Mouse (Mus musculus): ENCODE results near the gene Dnaja1. TPM values are rescaled to one million over a fixed set of nuclear protein-coding genes. Genes with fewer than 3 reads are reported as not detected.
A peak's percentile ranks its signal among the peaks of the same experiment; 100 is the strongest.

The Dnaja1 gene
- polyA plus RNA-seq, 1 experiment from 2014 or later: 365 TPM

DNA sequence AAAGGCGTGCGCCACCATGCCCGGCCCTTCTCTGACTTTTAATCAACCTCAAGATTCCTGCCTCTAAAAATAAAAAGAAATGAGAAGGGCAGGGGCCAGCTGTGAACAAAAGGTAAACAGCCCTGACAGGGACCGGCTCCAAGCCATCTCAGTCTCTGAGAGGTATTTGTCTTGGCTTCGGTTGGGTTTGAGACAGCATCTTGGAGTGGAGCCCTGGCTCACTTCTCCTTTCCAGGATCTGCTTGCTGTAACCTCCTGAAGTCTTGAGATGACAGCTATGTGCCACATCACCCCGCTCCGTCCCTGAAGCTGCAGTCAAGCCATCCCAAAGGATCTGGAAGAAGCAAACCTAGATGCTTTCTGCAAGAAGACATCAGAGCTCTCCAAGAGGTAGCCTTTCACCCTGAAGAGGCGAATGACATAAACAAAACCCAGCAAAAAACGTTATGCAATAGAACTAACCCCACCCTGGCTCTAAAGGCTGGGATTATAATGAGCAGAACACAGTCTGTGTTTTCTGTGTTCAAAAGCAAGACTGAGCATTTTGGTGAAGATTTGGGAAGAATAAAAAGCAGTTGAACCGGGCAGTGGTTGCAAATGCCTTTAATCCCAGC, 62.7 kb downstream of the Dnaja1 start:
- no peak overlapping the region for H3K27ac ChIP-seq (replicated peaks)

DNA sequence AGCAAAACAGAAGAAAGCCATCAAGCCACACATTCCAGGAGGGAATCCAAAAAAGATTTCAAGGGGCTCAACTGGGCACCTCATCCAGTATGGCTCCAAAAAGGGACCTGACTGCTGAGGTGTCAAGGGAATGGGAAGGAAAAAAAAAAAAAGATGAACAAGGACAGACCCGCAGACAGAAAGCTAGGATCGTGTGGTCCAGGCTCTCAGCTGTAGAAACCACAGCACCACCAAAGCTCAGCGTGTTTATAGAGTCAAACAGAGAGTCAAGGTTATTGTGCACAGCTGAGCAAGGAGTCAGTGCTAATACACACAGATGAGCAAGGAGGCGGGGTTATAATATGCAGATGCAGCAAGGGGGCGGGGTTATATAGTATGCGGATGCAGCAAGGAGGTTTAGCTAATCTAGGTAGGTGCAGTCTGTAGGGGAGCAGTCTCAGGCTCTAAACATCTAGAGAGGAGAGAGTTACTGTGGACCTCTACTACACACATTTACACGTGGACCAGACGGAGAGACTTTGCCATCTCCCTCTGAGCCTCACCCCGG, 63.7 kb downstream of the Dnaja1 start:
- ATAC-seq (ENCODE audit: insufficient number of reproducible peaks, low FRiP score, low TSS enrichment, low read depth): no peak
- Histone ChIP-seq H3K4me3 (replicated peaks) (no peak overlapping the region), H3K4me2 (replicated peaks) (no peak overlapping the region), H3K27me3 (no peaks in the 10 kb centered on the region), H3K36me3 (no peaks in the 10 kb centered on the region), H3K9ac (no peak overlapping the region), H3K9me3 (replicated peaks) (no peaks in the 10 kb centered on the region), H3K4me1 (peaks cover 14% of the 10 kb centered on the region), H3K27ac (replicated peaks) (no peak overlapping the region)
- 71% methylated on average over 9 of the region's 9 CpGs for WGBS

More for the DNA sequence above, 62.7 kb downstream of the Dnaja1 start:
- no peak overlapping the region for H3K9ac ChIP-seq
- no peaks in the 10 kb centered on the region for H3K36me3 ChIP-seq
- H3K9me3 ChIP-seq (replicated peaks): no peaks in the 10 kb centered on the region
- peaks cover 14% of the 10 kb centered on the region for H3K4me1 ChIP-seq
- ATAC-seq (ENCODE audit: insufficient number of reproducible peaks, low FRiP score, low TSS enrichment, low read depth): no peak
- no peak overlapping the region for H3K4me3 ChIP-seq (replicated peaks)
- no peak overlapping the region for H3K4me2 ChIP-seq (replicated peaks)
- 69% methylated on average over 10 of the region's 10 CpGs for WGBS
- H3K27me3 ChIP-seq: no peaks in the 10 kb centered on the region

DNA sequence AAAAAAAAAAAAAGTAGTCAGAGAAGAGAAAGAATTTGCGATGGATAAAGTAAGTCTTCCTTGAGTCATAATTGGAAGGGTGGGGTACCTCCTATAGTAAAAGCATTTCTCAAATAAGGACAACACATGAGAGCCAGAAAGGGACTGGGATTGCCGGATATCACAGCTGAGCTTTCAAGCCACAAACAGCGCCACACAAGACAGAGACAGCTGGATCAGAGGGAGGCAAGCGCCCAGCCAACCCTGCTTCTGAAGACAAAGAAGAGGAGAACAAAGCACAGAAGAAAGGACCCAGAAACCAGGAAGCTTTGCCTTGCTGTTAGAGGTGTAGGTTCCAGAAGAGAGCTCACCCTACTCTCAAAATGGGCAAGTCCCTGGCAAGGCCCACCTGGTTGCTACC, 64.6 kb downstream of the Dnaja1 start:
- no peak for ATAC-seq (ENCODE audit: insufficient number of reproducible peaks, low FRiP score, low TSS enrichment, low read depth)
- Histone ChIP-seq H3K9me3 (replicated peaks) (no peaks in the 10 kb centered on the region), H3K4me3 (replicated peaks) (no peak overlapping the region), H3K4me2 (replicated peaks) (no peak overlapping the region), H3K4me1 (peaks cover 7% of the 10 kb centered on the region), H3K27me3 (no peaks in the 10 kb centered on the region), H3K27ac (replicated peaks) (no peak overlapping the region), H3K9ac (no peak overlapping the region), H3K36me3 (no peaks in the 10 kb centered on the region)
- WGBS: 61% methylated on average over 4 of the region's 4 CpGs

MicroRNAs encoded within 50 kb of the gene (microRNA counts, 519-probe panel; counts per million panel counts)
- microRNA mmu-miR-207: 1,761 counts per million, percentile 24 among the panel's probes with 10 or more counts

Small RNAs within 50 kb of the gene (microRNA-seq; reads per million reads assigned to microRNA genes)
- gene Mir207 (ENCODE audit: borderline number of aligned reads): not detected

Other genes with a start within 250 kb of the Dnaja1 start
- 0.83 and 1.2 TPM in 2 replicates for gene Tmem215, start 250.0 kb upstream of the Dnaja1 start, polyA plus RNA-seq (2015; fragmentation: Nextera tagmentation; extraction: Ambion mirVana)
- 31.8 and 34.6 TPM in 2 replicates for gene Aptx, start 19.0 kb upstream of the Dnaja1 start, polyA plus RNA-seq (2015; fragmentation: Nextera tagmentation; extraction: Ambion mirVana)
- 127 and 135 TPM in 2 replicates for gene Smu1, start 35.8 kb downstream of the Dnaja1 start, polyA plus RNA-seq (2015; fragmentation: Nextera tagmentation; extraction: Ambion mirVana)
- 59.7 and 61.3 TPM in 2 replicates for gene B4galt1, start 131.9 kb downstream of the Dnaja1 start, polyA plus RNA-seq (2015; fragmentation: Nextera tagmentation; extraction: Ambion mirVana)
- not detected in 2 replicates for gene Spink4, start 197.9 kb downstream of the Dnaja1 start, polyA plus RNA-seq (2015; fragmentation: Nextera tagmentation; extraction: Ambion mirVana)
- 206 and 217 TPM in 2 replicates for gene Bag1, start 226.1 kb downstream of the Dnaja1 start, polyA plus RNA-seq (2015; fragmentation: Nextera tagmentation; extraction: Ambion mirVana)
- gene Chmp5, start 226.3 kb downstream of the Dnaja1 start, polyA plus RNA-seq (2015; fragmentation: Nextera tagmentation; extraction: Ambion mirVana): 112 TPM in 2 replicates
- gene Nfx1, start 248.8 kb downstream of the Dnaja1 start, polyA plus RNA-seq (2015; fragmentation: Nextera tagmentation; extraction: Ambion mirVana): 82.3 and 90.2 TPM in 2 replicates

All from embryonic facial prominence, embryonic 15.5 days (tissue).